Mouse (Mus musculus) induced T-regulatory cell, adult 2 months (primary cell): ENCODE measurements around the gene Ptprn2.

Experiments used
- DNase-seq: peaks from one replicate; pipeline ENCODE4 v3.0.0-alpha.2; 2012; ENCODE audit warnings: low read depth

Gene Ptprn2

GRCm38 (mm10) chr12:116780419-116780818 is 294.9 kb downstream of the Ptprn2 start:
- DNase-seq, result no peak

GRCm38 (mm10) chr12:116785731-116786130 is 300.2 kb downstream of the Ptprn2 start:
- no peak for DNase-seq

GRCm38 (mm10) chr12:116788346-116788745 is 302.8 kb downstream of the Ptprn2 start:
- DNase-seq, result no peak

GRCm38 (mm10) chr12:116803331-116803730 is 317.8 kb downstream of the Ptprn2 start:
- DNase-seq, result no peak

- DNase-seq, result no peak
Observed at GRCm38 (mm10) chr12:116804712-116805111, 319.2 kb downstream of the Ptprn2 start.

- no peak for DNase-seq
Observed at GRCm38 (mm10) chr12:116805129-116805809, 319.7 kb downstream of the Ptprn2 start.

GRCm38 (mm10) chr12:116806089-116806488 is 320.6 kb downstream of the Ptprn2 start:
- no peak for DNase-seq

GRCm38 (mm10) chr12:116813012-116813411 is 327.5 kb downstream of the Ptprn2 start:
- DNase-seq, result no peak

GRCm38 (mm10) chr12:116819836-116820235 is 334.3 kb downstream of the Ptprn2 start:
- no peak for DNase-seq

GRCm38 (mm10) chr12:116823341-116823740 is 337.8 kb downstream of the Ptprn2 start:
- no peak for DNase-seq

- DNase-seq, result no peak
Observed at GRCm38 (mm10) chr12:116827748-116828147, 342.2 kb downstream of the Ptprn2 start.

GRCm38 (mm10) chr12:116838611-116839192 is 353.2 kb downstream of the Ptprn2 start:
- DNase-seq, result no peak

- DNase-seq, result no peak
Observed at GRCm38 (mm10) chr12:116842723-116843272, 357.3 kb downstream of the Ptprn2 start.

- no peak for DNase-seq
Observed at GRCm38 (mm10) chr12:116846220-116846619, 360.7 kb downstream of the Ptprn2 start.

- no peak for DNase-seq
Observed at GRCm38 (mm10) chr12:116847021-116847420, 361.5 kb downstream of the Ptprn2 start.

- no peak for DNase-seq
Observed at GRCm38 (mm10) chr12:116856307-116856706, 370.8 kb downstream of the Ptprn2 start.

GRCm38 (mm10) chr12:116861360-116862017 is 376.0 kb downstream of the Ptprn2 start:
- no peak for DNase-seq

GRCm38 (mm10) chr12:116863291-116863899 is 377.9 kb downstream of the Ptprn2 start:
- no peak for DNase-seq

GRCm38 (mm10) chr12:116873866-116874585 is 388.5 kb downstream of the Ptprn2 start:
- no peak for DNase-seq

GRCm38 (mm10) chr12:116887496-116888281 is 402.2 kb downstream of the Ptprn2 start:
- DNase-seq, result no peak

GRCm38 (mm10) chr12:116888856-116889255 is 403.3 kb downstream of the Ptprn2 start:
- DNase-seq, result no peak
